Mouse (Mus musculus) kidney, embryonic 15.5 days (tissue): ENCODE measurements around the gene Mylip. TPM values are rescaled to one million over a fixed set of nuclear protein-coding genes. Genes with fewer than 3 reads are reported as not detected.

Experiments
- ATAC-seq: fragments of 200-750 bp; cut with Nextera tagmentation; replicated peaks from 2 replicates; pipeline ENCODE4 v1.8.0; 2017; ENCODE audit warnings: moderate TSS enrichment; ENCODE audit not compliant: low FRiP score
- H3K27ac ChIP-seq: fragments of 300-500 bp; sonication (generic); 2 replicates; pipeline ENCODE4 v1.5.1; 2015; ENCODE audit warnings: mild to moderate bottlenecking, inconsistent platforms
- H3K27me3 ChIP-seq: fragments of 300-500 bp; sonication (generic); 2 replicates; pipeline ENCODE4 v1.6.1; 2015; ENCODE audit warnings: inconsistent platforms
- H3K36me3 ChIP-seq: fragments of 300-500 bp; sonication (generic); 2 replicates; pipeline ENCODE4 v1.6.1; 2015; ENCODE audit warnings: inconsistent platforms
- H3K4me1 ChIP-seq: fragments of 300-500 bp; sonication (generic); 2 replicates; pipeline ENCODE4 v1.6.1; 2015; ENCODE audit warnings: inconsistent platforms
- H3K4me2 ChIP-seq: fragments of 300-500 bp; sonication (generic); 2 replicates; pipeline ENCODE4 v1.6.1; 2015; ENCODE audit warnings: moderate library complexity, mild to moderate bottlenecking, inconsistent platforms
- H3K4me3 ChIP-seq: fragments of 300-500 bp; sonication (generic); replicated peaks from 2 replicates; pipeline ENCODE4 v1.5.1; 2015; ENCODE audit warnings: mild to moderate bottlenecking, inconsistent platforms
- H3K9ac ChIP-seq: fragments of 300-500 bp; sonication (generic); 2 replicates; pipeline ENCODE4 v1.6.1; 2015; ENCODE audit warnings: mild to moderate bottlenecking, inconsistent platforms
- H3K9me3 ChIP-seq: fragments of 300-500 bp; sonication (generic); replicated peaks from 2 replicates; pipeline ENCODE4 v1.6.1; 2016; ENCODE audit warnings: inconsistent platforms
- WGBS: fragments of 180-500 bp; shearing (Covaris S2); methylation state at CpG from one replicate; pipeline ENCODE4 v1.1.7; 2015; ENCODE audit warnings: mixed read lengths; 5-methylcytosine and 5-hydroxymethylcytosine counted together
- polyA plus RNA-seq: library from polyadenylated mRNA; unstranded; fragments of >200 nt; fragmentation: Nextera tagmentation; extraction: Ambion mirVana; gene quantifications from 2 replicates; pipeline ENCODE4 v1.2.1, GENCODE M21; 2015

The Mylip gene
- polyA plus RNA-seq, 1 experiment from 2014 or later, result 13.1 TPM

DNA sequence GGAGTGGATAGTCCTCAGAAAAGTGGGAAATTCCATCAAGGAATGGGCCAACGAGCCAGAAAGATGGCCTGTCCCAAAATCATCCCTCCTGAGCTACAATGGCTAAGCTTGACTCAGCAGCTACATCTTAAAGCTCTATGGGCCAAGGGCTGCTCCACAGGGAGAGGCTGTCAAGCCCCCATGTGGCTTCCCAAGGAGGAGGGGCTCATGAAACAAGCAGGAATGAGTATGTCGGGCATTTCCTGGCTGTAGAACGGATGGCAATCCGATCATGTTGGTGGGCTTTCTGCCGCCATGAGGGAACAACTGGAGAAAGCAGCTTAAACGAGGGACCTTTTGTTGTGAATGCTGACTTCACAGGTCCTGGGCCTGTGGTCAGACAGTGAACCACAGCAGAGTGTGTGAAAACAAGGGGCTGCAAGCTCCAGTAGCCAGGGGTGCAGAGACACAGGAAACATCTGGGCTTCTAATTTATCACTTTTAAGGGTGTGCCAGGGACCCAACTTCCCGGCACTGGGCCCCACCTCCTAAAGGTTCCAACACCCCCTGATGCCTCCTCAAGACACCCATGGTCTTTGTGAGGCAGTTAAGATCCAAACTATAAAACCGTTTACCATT is 53.5 kb downstream of the Mylip start:
- no peak for ATAC-seq
- H3K9me3 ChIP-seq, result no peaks in the 10 kb centered on the region
- H3K4me2 ChIP-seq, result no peak overlapping the region
- no peak overlapping the region for H3K4me3 ChIP-seq
- no peaks in the 10 kb centered on the region for H3K27me3 ChIP-seq
- WGBS, result 44% methylated on average over 8 of the region's 8 CpGs
- peaks cover 21% of the 10 kb centered on the region for H3K4me1 ChIP-seq
- peak overlapping the region; percentile 37 for H3K27ac ChIP-seq
- no peaks in the 10 kb centered on the region for H3K36me3 ChIP-seq
- H3K9ac ChIP-seq, result no peak overlapping the region

DNA sequence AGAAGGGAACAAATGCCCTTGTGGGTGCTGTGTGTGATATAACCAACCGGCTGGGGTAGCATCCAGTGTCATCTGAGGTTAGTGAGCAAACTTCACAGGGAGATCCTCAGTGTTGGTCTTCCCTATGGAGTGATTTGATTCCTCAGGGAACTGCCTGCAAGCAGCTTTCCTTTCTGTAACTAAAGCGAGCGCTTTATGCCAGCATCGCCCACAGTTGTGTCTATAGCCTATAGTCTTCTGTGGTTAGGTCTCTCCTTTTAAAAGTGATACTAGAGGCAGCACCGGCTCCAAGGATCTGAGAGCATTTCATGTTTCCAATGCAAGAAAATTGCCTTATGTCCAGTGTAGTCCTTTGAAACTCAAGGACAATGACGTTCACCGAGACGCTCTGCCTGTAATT is 54.7 kb downstream of the Mylip start:
- H3K4me3 ChIP-seq, result no peak overlapping the region
- WGBS, result 71% methylated on average over 8 of the region's 8 CpGs
- 0 out of 2 replicates have a peak overlapping the region, but pooled peaks have one; percentile 5 for H3K27ac ChIP-seq
- no peaks in the 10 kb centered on the region for H3K9me3 ChIP-seq
- H3K36me3 ChIP-seq, result no peaks in the 10 kb centered on the region
- no peaks in the 10 kb centered on the region for H3K27me3 ChIP-seq
- no peak for ATAC-seq
- H3K4me2 ChIP-seq, result no peak overlapping the region
- peaks cover 21% of the 10 kb centered on the region for H3K4me1 ChIP-seq
- H3K9ac ChIP-seq, result no peak overlapping the region

DNA sequence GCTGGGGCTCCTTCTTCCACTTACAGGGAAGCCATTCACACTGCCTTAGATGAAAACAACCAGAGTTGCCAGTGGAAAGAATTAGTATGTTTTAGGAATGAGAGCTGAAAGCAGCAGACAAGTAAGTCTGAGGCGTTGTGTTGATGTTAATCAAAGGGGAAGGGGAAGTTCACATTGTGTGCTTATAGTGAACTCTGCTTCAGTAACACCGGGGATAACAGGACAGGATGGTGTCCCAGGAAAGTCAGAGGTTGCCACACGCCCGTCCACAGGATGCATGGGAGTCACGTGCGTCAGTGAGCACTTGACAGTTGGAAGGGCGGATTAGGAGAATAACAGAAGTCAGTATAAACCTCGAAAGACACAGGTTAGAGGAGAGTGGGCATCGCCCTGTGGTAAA is 55.1 kb downstream of the Mylip start:
- H3K9me3 ChIP-seq, result no peaks in the 10 kb centered on the region
- no peak overlapping the region for H3K4me3 ChIP-seq
- no peaks in the 10 kb centered on the region for H3K36me3 ChIP-seq
- no peak overlapping the region for H3K27ac ChIP-seq
- no peak overlapping the region for H3K9ac ChIP-seq
- peaks cover 21% of the 10 kb centered on the region for H3K4me1 ChIP-seq
- no peaks in the 10 kb centered on the region for H3K27me3 ChIP-seq
- ATAC-seq, result no peak
- H3K4me2 ChIP-seq, result no peak overlapping the region
- WGBS, result 57% methylated on average over 9 of the region's 9 CpGs

DNA sequence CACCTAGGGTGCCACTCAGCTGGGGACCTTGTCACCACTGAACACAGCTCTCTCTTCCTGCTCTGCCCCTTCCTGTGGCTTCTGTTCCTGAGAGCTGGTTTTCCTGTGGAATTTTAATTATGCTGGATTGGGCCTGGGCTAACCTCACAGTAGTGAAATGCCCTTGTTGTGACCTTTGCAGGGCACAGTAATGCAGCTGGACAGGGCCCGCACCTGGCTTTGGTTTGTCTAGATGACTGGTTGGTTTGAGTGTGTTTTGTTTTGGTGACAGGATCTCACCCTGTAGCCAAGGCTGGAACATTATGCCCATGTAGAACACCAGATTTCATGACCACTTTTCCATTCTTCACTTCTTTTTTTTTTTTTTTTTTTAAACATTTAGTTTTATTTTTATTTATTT is 57.1 kb downstream of the Mylip start:
- WGBS, result 79% methylated on average over 1 of the region's 1 CpGs
- Histone ChIP-seq H3K27ac (no peak overlapping the region), H3K4me1 (peaks cover 14% of the 10 kb centered on the region), H3K36me3 (no peaks in the 10 kb centered on the region), H3K27me3 (no peaks in the 10 kb centered on the region), H3K9me3 (no peaks in the 10 kb centered on the region), H3K4me2 (no peak overlapping the region), H3K9ac (no peak overlapping the region), H3K4me3 (no peak overlapping the region)
- no peak for ATAC-seq

DNA sequence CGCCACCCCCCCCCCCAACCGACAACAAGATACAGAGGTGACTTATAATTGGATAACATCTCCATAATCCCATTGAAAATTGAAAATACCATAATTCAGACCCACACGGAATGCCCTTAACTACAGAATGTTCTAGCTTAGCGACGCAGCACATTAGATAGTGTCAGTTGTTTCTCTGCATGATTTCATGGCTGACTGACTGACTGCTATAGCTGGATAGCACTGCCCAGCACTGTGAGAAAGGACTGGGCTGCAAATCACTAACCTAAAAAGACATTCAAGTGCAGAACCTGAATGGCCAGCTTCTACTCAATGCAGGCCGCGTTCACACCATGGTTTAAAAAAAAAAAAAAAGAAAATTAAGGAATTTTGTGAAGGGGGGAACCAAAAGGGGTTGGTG is 62.9 kb downstream of the Mylip start:
- Histone ChIP-seq H3K9ac (no peak overlapping the region), H3K36me3 (no peaks in the 10 kb centered on the region), H3K27ac (no peak overlapping the region), H3K9me3 (no peaks in the 10 kb centered on the region), H3K4me3 (no peak overlapping the region), H3K4me1 (peaks cover 41% of the 10 kb centered on the region), H3K4me2 (no peak overlapping the region), H3K27me3 (no peaks in the 10 kb centered on the region)
- no peak for ATAC-seq
- WGBS, result 69% methylated on average over 7 of the region's 7 CpGs

DNA sequence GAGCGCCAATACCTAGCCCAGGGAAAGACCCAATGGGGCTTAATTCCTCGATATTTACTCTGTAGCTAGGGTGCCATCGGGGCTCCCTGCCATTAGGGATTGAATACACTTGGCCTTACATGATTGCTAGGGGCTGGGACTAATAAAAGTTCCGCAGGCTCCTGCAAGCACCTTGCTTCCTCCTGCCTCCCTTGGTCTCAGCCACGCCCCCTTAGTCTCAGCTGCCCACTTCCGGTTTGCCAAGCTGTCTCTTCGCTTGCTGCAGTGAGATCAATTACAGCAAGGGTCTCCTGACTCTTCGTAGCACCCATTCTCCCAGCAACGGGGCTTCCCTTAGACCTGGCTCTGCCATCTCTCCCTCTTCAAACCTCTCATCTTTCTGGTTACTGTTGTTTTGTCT is 63.5 kb downstream of the Mylip start:
- Histone ChIP-seq H3K4me3 (no peak overlapping the region), H3K27ac (peak overlapping the region; percentile 9; the same call in 1 of the 2 replicates), H3K4me2 (no peak overlapping the region), H3K4me1 (peaks cover 41% of the 10 kb centered on the region), H3K27me3 (no peaks in the 10 kb centered on the region), H3K9ac (no peak overlapping the region), H3K36me3 (no peaks in the 10 kb centered on the region), H3K9me3 (no peaks in the 10 kb centered on the region)
- no peak for ATAC-seq
- 56% methylated on average over 9 of the region's 9 CpGs for WGBS

DNA sequence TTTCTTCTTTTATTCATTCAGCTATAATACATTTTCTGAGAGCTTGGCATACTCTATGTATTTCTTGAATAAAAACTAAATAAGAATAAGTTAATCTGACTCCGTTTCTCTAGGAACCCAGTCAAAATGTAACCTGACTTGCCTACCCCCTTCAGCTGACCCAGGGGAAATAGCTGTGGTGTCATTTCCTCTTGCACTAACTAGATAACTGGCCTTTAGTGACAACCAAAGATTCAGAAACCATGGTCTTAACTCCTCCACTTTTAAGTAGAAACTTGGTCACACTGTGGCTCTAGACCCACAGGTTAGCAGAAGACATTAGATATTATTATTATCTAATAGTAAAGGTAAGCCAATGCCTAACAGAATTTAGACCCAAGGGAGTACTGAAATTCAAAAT is 64.5 kb downstream of the Mylip start:
- ATAC-seq, result no peak
- WGBS, result 68% methylated on average over 1 of the region's 1 CpGs

DNA sequence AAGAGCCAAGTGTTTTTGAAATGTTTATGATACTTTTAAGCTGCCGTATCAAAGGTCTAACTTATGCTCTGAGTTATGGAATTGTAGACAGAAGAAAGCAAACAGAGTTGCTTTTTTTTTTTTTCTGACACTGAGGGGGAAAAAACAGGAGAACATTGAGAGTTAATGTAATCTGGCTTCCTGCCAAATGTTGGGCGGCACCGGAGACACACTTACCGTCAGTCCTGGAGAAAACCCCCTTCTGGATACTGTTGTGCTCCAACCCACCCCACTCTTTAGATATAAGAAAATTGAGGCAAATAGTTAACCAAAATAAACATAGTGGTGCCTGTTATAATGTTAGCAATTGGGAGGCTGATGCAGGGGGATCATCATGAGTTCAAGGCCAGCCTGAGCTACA is 65.1 kb downstream of the Mylip start:
- peak overlapping the region; percentile 45 for H3K4me2 ChIP-seq
- no peak overlapping the region for H3K9ac ChIP-seq
- WGBS, result 16% methylated on average over 4 of the region's 4 CpGs
- no peaks in the 10 kb centered on the region for H3K27me3 ChIP-seq
- H3K4me3 ChIP-seq, result no peak overlapping the region
- H3K36me3 ChIP-seq, result no peaks in the 10 kb centered on the region
- ATAC-seq, result peak; percentile 29; the same call in 1 of the 2 replicates
- H3K9me3 ChIP-seq, result no peaks in the 10 kb centered on the region
- H3K4me1 ChIP-seq, result peaks cover 41% of the 10 kb centered on the region
- H3K27ac ChIP-seq, result peak overlapping the region; percentile 88

More for the DNA sequence above, 64.5 kb downstream of the Mylip start:
- peaks cover 41% of the 10 kb centered on the region for H3K4me1 ChIP-seq
- H3K27me3 ChIP-seq, result no peaks in the 10 kb centered on the region
- no peak overlapping the region for H3K4me3 ChIP-seq
- H3K9me3 ChIP-seq, result no peaks in the 10 kb centered on the region
- no peak overlapping the region for H3K9ac ChIP-seq
- no peaks in the 10 kb centered on the region for H3K36me3 ChIP-seq
- H3K4me2 ChIP-seq, result no peak overlapping the region
- H3K27ac ChIP-seq, result peak overlapping the region; percentile 88

DNA sequence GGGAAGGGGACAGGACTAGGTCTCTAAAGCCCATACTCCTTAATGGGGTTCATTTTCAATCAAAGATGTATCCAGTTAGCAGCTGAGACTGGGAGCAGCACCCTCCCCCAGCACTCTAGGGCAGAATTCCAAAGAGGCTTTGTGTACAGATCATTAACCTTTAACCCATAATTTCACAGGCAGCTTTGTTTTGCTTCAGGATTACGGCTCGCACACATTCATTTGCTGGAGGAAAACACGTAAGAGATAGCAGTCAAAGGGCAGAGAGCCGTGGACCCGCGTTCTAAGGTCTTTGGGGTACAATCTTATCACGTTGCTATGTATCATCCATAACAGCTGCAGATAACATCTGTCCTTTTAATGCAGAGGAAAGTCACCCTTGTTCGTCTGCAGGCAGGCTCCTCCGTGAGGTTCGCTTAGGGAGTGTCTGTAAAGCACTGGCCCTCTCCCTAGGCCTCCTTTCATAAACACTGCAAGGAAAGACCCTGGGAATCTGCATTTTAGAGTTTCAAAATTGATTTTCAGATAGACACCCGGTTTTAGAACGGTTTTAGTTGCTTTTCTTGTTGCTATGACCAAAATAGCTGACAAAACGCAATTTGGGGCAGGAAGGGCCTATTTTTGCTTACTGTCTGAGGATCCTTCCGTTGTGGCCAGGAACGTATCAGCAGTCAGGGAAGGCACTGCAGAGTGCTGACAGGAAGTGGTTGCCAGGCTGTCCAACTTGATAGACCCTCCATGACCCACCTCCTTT is 65.7 kb downstream of the Mylip start:
- no peak overlapping the region for H3K9ac ChIP-seq
- H3K36me3 ChIP-seq, result no peaks in the 10 kb centered on the region
- peak; percentile 80 for ATAC-seq
- H3K9me3 ChIP-seq, result no peaks in the 10 kb centered on the region
- H3K27me3 ChIP-seq, result no peaks in the 10 kb centered on the region
- WGBS, result 9% methylated on average over 15 of the region's 15 CpGs
- H3K4me1 ChIP-seq, result peaks cover 41% of the 10 kb centered on the region
- no peak overlapping the region for H3K4me3 ChIP-seq
- H3K4me2 ChIP-seq, result peak overlapping the region; percentile 45
- H3K27ac ChIP-seq, result peak overlapping the region; percentile 88

DNA sequence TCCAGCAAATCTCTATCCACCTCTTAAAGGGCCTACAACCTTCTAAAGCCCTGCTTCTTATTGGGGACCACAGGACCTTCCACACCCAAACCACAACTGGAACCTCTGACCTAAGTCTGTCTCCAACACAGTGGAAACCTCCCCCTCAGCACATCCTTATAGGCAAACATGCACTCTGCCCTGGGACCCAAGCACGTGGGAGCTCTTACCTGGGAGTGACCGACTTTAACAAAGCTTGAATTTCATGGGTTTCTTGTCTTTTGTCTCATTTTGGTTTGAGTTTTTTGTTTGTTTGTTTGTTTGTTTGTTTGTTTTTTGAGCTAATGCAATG is 66.3 kb downstream of the Mylip start:
- no peak for ATAC-seq
- Histone ChIP-seq H3K4me3 (no peak overlapping the region), H3K27ac (peak overlapping the region; percentile 88), H3K9ac (no peak overlapping the region), H3K4me1 (peaks cover 41% of the 10 kb centered on the region), H3K4me2 (peak overlapping the region; percentile 45), H3K9me3 (no peaks in the 10 kb centered on the region), H3K36me3 (no peaks in the 10 kb centered on the region), H3K27me3 (no peaks in the 10 kb centered on the region)
- WGBS, result 25% methylated on average over 2 of the region's 2 CpGs

DNA sequence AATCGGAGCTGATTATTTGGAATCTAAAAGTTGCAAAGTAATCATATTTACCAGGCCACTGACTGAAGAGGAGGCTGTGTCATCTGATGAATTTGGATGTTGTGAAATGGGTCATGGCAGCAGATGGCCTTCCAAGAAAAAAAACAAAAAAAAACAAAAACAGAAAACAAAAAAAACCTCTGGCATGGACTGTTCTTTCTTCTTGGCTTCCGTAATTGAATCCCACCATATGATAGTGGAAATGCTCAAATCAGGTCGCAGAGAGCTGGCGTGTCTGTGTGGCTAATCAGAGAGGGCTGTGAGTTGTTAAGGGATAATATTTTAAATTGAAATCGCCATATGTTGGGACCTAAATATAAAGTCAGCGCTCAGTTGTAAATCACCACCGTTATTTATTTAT is 67.9 kb downstream of the Mylip start:
- Histone ChIP-seq H3K27ac (no peak overlapping the region), H3K36me3 (no peaks in the 10 kb centered on the region), H3K9ac (no peak overlapping the region), H3K27me3 (no peaks in the 10 kb centered on the region), H3K4me2 (no peak overlapping the region), H3K9me3 (no peaks in the 10 kb centered on the region), H3K4me1 (peaks cover 33% of the 10 kb centered on the region), H3K4me3 (no peak overlapping the region)
- WGBS, result 68% methylated on average over 7 of the region's 7 CpGs
- no peak for ATAC-seq

DNA sequence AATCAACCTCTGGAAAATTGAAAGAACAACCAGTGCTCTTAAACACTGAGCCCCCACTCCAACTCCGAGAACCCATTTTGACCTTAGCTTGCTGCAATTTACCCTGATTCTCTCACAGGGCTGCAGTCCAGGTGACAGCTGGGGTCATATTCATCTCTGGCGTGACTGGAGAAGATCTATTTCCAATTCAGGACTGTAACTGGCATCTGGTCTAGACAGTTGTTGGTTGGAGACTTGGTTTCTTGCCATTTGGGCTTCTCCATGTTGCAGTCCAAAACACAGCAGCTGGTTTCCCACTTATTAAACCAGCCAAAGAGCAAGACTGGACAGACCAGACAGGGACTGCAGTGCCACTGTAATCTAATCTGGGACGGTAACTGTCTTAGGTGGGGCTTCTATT is 70.6 kb downstream of the Mylip start:
- ATAC-seq, result no peak

More for the DNA sequence above, 70.6 kb downstream of the Mylip start:
- Histone ChIP-seq H3K27ac (no peak overlapping the region), H3K36me3 (no peaks in the 10 kb centered on the region), H3K27me3 (no peaks in the 10 kb centered on the region), H3K4me2 (no peak overlapping the region), H3K9me3 (no peaks in the 10 kb centered on the region), H3K4me1 (peaks cover 11% of the 10 kb centered on the region), H3K9ac (no peak overlapping the region), H3K4me3 (no peak overlapping the region)
- WGBS, result 86% methylated on average over 3 of the region's 3 CpGs
